ENCODE assay signal across 10 mouse cellular contexts in the genomic region with DNA sequence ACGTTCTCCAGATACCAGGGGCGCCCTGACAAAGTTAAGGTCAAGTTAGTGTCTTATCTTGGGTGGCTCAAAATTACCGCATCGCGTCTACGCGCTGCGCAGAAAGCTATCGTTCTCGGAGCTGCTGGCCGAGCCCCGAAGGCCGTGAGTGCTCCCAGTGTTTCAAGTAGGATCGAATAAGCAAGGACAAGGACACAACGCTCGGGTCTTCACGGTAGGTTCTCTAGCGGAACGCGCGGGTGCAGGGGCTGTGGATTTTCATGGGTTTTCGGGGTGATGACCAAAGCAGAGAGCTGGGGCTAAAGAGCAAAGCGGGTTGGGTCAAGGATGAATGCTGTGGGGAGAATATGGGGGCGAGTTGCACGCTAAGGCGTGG. TPM values are rescaled to one million over a fixed set of nuclear protein-coding genes. Genes with fewer than 3 reads are reported as not detected.
A peak's percentile ranks its signal among the peaks of the same experiment; 100 is the strongest.
DNase-seq lines count a peak whose midpoint lies in the region; TF ChIP-seq lines count a peak whose summit lies in the region.
"Had no signal": no experiment of that assay in that cellular context is flagged by ENCODE, and none has a peak within 500 bp of the region (broad histone marks: within the 10 kb centered on the region; RNA-seq: fewer than 3 reads in every experiment).

No protein-coding gene starts in this region.

- WGBS in kidney, adult 2 months: 7% methylated on average over 26 of the region's 26 CpGs

- no peak for DNase-seq in kidney, adult 2 months
- no peak for DNase-seq in kidney, adult 9 months
- peak; percentile 60 for DNase-seq in R1 (ENCODE audit: low read depth, low spot score)
- no peak for DNase-seq in ovary, postnatal 14 days (ENCODE audit: low spot score)
- no peak for DNase-seq in thymus, adult 18-20 months
- DNase-seq: lung, postnatal 10 days had no signal

- peak overlapping the region; percentile 61; the same call in 1 of the 2 replicates for H3K27ac ChIP-seq in kidney, adult 2 months (ENCODE audit: insufficient read depth, low read depth, low read length)
- peak overlapping the region; percentile 4; the same call in 1 of the 2 replicates for H3K27ac ChIP-seq in embryonic fibroblast, embryonic 13.5 days (ENCODE audit: insufficient read depth, low read length)

- no peak for TF ChIP-seq POLR2A in kidney, adult 2 months (IDR thresholded peaks at IDR 0.05; ENCODE audit: low read depth, low read length)
- no peak for TF ChIP-seq POLR2A in embryonic fibroblast, embryonic 13.5 days (IDR thresholded peaks at IDR 0.05; ENCODE audit: low read depth, low read length)

- no peak for TF ChIP-seq CTCF in kidney, adult 2 months (conservative IDR thresholded peaks at IDR 0.05; ENCODE audit: insufficient read depth, insufficient read length, low read depth, low read length)
- TF ChIP-seq CTCF in embryonic fibroblast, embryonic 13.5 days (IDR thresholded peaks at IDR 0.05; ENCODE audit: borderline replicate concordance, insufficient read depth, low read length): no peak

- no peaks in the 10 kb centered on the region for H3K36me3 ChIP-seq in kidney, adult 2 months (ENCODE audit: control insufficient read depth, insufficient read depth, low read length)
- no peaks in the 10 kb centered on the region for H3K36me3 ChIP-seq in megakaryocyte, embryonic 14.5 days (replicated peaks; ENCODE audit: low read length)

- no peaks in the 10 kb centered on the region for H3K4me1 ChIP-seq in kidney, adult 2 months (ENCODE audit: control insufficient read depth, insufficient read depth, low read length)
- no peaks in the 10 kb centered on the region for H3K4me1 ChIP-seq in embryonic fibroblast, embryonic 13.5 days (ENCODE audit: control insufficient read depth, insufficient read depth, low read length)
- H3K4me1 ChIP-seq in megakaryocyte, embryonic 14.5 days: peaks cover 43% of the 10 kb centered on the region

- H3K9me3 ChIP-seq in megakaryocyte, embryonic 14.5 days: 0 out of 2 replicates have a peak, but pooled peaks cover 5% of the 10 kb centered on the region

- peaks cover 9% of the 10 kb centered on the region for H3K27me3 ChIP-seq in kidney, adult 2 months (replicated peaks; ENCODE audit: control insufficient read depth, insufficient read depth, low read length)
- peaks cover 100% of the 10 kb centered on the region for H3K27me3 ChIP-seq in megakaryocyte, embryonic 14.5 days (replicated peaks)

- H3K4me3 ChIP-seq in kidney, adult 2 months (ENCODE audit: insufficient read depth, low read depth, low read length): peak overlapping the region; percentile 44
- peak overlapping the region; percentile 24; the same call in 1 of the 2 replicates for H3K4me3 ChIP-seq in embryonic fibroblast, embryonic 13.5 days (ENCODE audit: insufficient read depth, low read length)
- H3K4me3 ChIP-seq in megakaryocyte, embryonic 14.5 days (replicated peaks): peak overlapping the region; percentile 81

RNA-seq across cellular contexts. Expression of gene Hoxd11, which starts 0.2 kb away (rescaled TPM):
- polyA plus RNA-seq in kidney, adult 2 months (2012; rRNA removed): 2.1 and 2.8 TPM in 2 replicates
- polyA plus RNA-seq in embryonic fibroblast, embryonic 13.5 days (2011; ENCODE audit: insufficient read length, low read depth, missing spikeins): 2.8 and 3.8 TPM in 2 replicates
- polyA plus RNA-seq in megakaryocyte, embryonic 14.5 days (2012; ENCODE audit: insufficient read depth, low replicate concordance): not detected in 2 replicates
- polyA plus RNA-seq: brain, embryonic 14.5 days; hindbrain, embryonic 16.5 days had no signal

RNA-seq across cellular contexts. Expression of gene Hoxd12, which starts 4.8 kb away (rescaled TPM):
- polyA plus RNA-seq in kidney, adult 2 months (2012; rRNA removed): not detected in 2 replicates
- 2.3 and 3.7 TPM in 2 replicates for polyA plus RNA-seq in embryonic fibroblast, embryonic 13.5 days (2011; ENCODE audit: insufficient read length, low read depth, missing spikeins)
- polyA plus RNA-seq in megakaryocyte, embryonic 14.5 days (2012; ENCODE audit: insufficient read depth, low replicate concordance): not detected in 2 replicates
- polyA plus RNA-seq: brain, embryonic 14.5 days; hindbrain, embryonic 16.5 days had no signal

RNA-seq across cellular contexts. Expression of gene Hoxd13, which starts 11.5 kb away (rescaled TPM):
- polyA plus RNA-seq in kidney, adult 2 months (2012; rRNA removed): not detected in 2 replicates
- polyA plus RNA-seq in embryonic fibroblast, embryonic 13.5 days (2011; ENCODE audit: insufficient read length, low read depth, missing spikeins): 17.0 and 20.1 TPM in 2 replicates
- not detected in 2 replicates for polyA plus RNA-seq in megakaryocyte, embryonic 14.5 days (2012; ENCODE audit: insufficient read depth, low replicate concordance)
- polyA plus RNA-seq: hindbrain, embryonic 16.5 days had no signal

RNA-seq across cellular contexts. Expression of gene Hoxd10, which starts 12.1 kb away (rescaled TPM):
- 7.6 and 7.9 TPM in 2 replicates for polyA plus RNA-seq in kidney, adult 2 months (2012; rRNA removed)
- polyA plus RNA-seq in embryonic fibroblast, embryonic 13.5 days (2011; ENCODE audit: insufficient read length, low read depth, missing spikeins): 3.7 and 4.4 TPM in 2 replicates
- not detected in 2 replicates for polyA plus RNA-seq in megakaryocyte, embryonic 14.5 days (2012; ENCODE audit: insufficient read depth, low replicate concordance)
- polyA plus RNA-seq: hindbrain, embryonic 16.5 days had no signal

RNA-seq across cellular contexts. Expression of gene Hoxd9, which starts 17.9 kb away (rescaled TPM):
- 23.9 and 26.0 TPM in 2 replicates for polyA plus RNA-seq in kidney, adult 2 months (2012; rRNA removed)
- 2.1 and 3.5 TPM in 2 replicates for polyA plus RNA-seq in embryonic fibroblast, embryonic 13.5 days (2011; ENCODE audit: insufficient read length, low read depth, missing spikeins)
- not detected in 2 replicates for polyA plus RNA-seq in megakaryocyte, embryonic 14.5 days (2012; ENCODE audit: insufficient read depth, low replicate concordance)
- polyA plus RNA-seq: hindbrain, embryonic 16.5 days had no signal

Comparison
In these comparisons a context has a peak if more than half of its experiments do, and no peak if none do; other contexts are left out.
1. H3K4me3 ChIP-seq: peak in every context shown above with its lines; median percentile 81 in megakaryocyte, embryonic 14.5 days; 44 in kidney, adult 2 months; 24 in embryonic fibroblast, embryonic 13.5 days.
2. RNA of gene Hoxd13, which starts 11.5 kb away (polyA plus RNA-seq): 17.0 to 20.1 TPM in embryonic fibroblast, embryonic 13.5 days; not detected in kidney, adult 2 months and not detected in megakaryocyte, embryonic 14.5 days; every median in the first group is over 10 times any median in the second.